Mouse (Mus musculus): ENCODE measurements around the gene Ces4a. TPM values are rescaled to one million over a fixed set of nuclear protein-coding genes. Genes with fewer than 3 reads are reported as not detected.
A peak's percentile ranks its signal among the peaks of the same experiment; 100 is the strongest.

Gene Ces4a
- polyA plus RNA-seq, 1 experiment = not detected

- H3K27ac ChIP-seq (ENCODE audit: insufficient read depth, low read depth, low read length) = no peak overlapping the region
- WGBS = 32% methylated on average over 3 of the region's 3 CpGs
Measured at GRCm38 (mm10) chr8:105104220-105104619, 27.4 kb upstream of the Ces4a start.

GRCm38 (mm10) chr8:105129864-105130263, 1.7 kb upstream of the Ces4a start:
- Histone ChIP-seq H3K4me1 (ENCODE audit: control insufficient read depth, insufficient read depth, insufficient read length, low read length) (no peaks in the 10 kb centered on the region), H3K27ac (ENCODE audit: insufficient read depth, low read depth, low read length) (no peak overlapping the region), H3K4me3 (ENCODE audit: low read depth, low read length) (no peak overlapping the region), H3K27me3 (ENCODE audit: control insufficient read depth, insufficient read depth, low read length) (no peaks in the 10 kb centered on the region), H3K36me3 (ENCODE audit: control insufficient read depth, insufficient read depth, low read length) (no peaks in the 10 kb centered on the region)
- TF ChIP-seq CTCF (IDR thresholded peaks at IDR 0.05; ENCODE audit: extremely low read depth, insufficient read length, insufficient replicate concordance, low read depth, low read length) (no peak), POLR2A (IDR thresholded peaks at IDR 0.05; ENCODE audit: low read depth, low read length) (no peak)
- 78% methylated on average over 9 of the region's 9 CpGs for WGBS

More at GRCm38 (mm10) chr8:105104220-105104619, 27.4 kb upstream of the Ces4a start:
- H3K36me3 ChIP-seq (ENCODE audit: control insufficient read depth, insufficient read depth, low read length) = no peaks in the 10 kb centered on the region
- H3K27me3 ChIP-seq (ENCODE audit: control insufficient read depth, insufficient read depth, low read length) = no peaks in the 10 kb centered on the region
- no peak overlapping the region for H3K4me3 ChIP-seq (ENCODE audit: low read depth, low read length)
- peaks cover 1% of the 10 kb centered on the region; the same call in 1 of the 2 replicates for H3K4me1 ChIP-seq (ENCODE audit: control insufficient read depth, insufficient read depth, insufficient read length, low read length)
- no peak for TF ChIP-seq CTCF (IDR thresholded peaks at IDR 0.05; ENCODE audit: extremely low read depth, insufficient read length, insufficient replicate concordance, low read depth, low read length)
- no peak for TF ChIP-seq POLR2A (IDR thresholded peaks at IDR 0.05; ENCODE audit: low read depth, low read length)

GRCm38 (mm10) chr8:105138423-105138822, 6.8 kb downstream of the Ces4a start:
- 6% methylated on average over 4 of the region's 4 CpGs for WGBS
- TF ChIP-seq CTCF (IDR thresholded peaks at IDR 0.05; ENCODE audit: extremely low read depth, insufficient read length, insufficient replicate concordance, low read depth, low read length) = peak; percentile 88; the same call in 1 of the 2 replicates
- no peak for TF ChIP-seq POLR2A (IDR thresholded peaks at IDR 0.05; ENCODE audit: low read depth, low read length)

GRCm38 (mm10) chr8:105142395-105142794, 10.8 kb downstream of the Ces4a start:
- TF ChIP-seq POLR2A (IDR thresholded peaks at IDR 0.05; ENCODE audit: low read depth, low read length) (no peak), CTCF (IDR thresholded peaks at IDR 0.05; ENCODE audit: extremely low read depth, insufficient read length, insufficient replicate concordance, low read depth, low read length) (no peak)
- Histone ChIP-seq H3K27me3 (ENCODE audit: control insufficient read depth, insufficient read depth, low read length) (no peaks in the 10 kb centered on the region), H3K36me3 (ENCODE audit: control insufficient read depth, insufficient read depth, low read length) (no peaks in the 10 kb centered on the region), H3K4me3 (ENCODE audit: low read depth, low read length) (no peak overlapping the region; the same call in 1 of the 2 replicates), H3K27ac (ENCODE audit: insufficient read depth, low read depth, low read length) (no peak overlapping the region), H3K4me1 (ENCODE audit: control insufficient read depth, insufficient read depth, insufficient read length, low read length) (peaks cover 5% of the 10 kb centered on the region)
- WGBS = 33% methylated on average over 19 of the region's 19 CpGs

More at GRCm38 (mm10) chr8:105138423-105138822, 6.8 kb downstream of the Ces4a start:
- H3K27ac ChIP-seq (ENCODE audit: insufficient read depth, low read depth, low read length) = no peak overlapping the region
- no peaks in the 10 kb centered on the region for H3K27me3 ChIP-seq (ENCODE audit: control insufficient read depth, insufficient read depth, low read length)
- H3K4me3 ChIP-seq (ENCODE audit: low read depth, low read length) = no peak overlapping the region
- no peaks in the 10 kb centered on the region for H3K36me3 ChIP-seq (ENCODE audit: control insufficient read depth, insufficient read depth, low read length)
- peaks cover 5% of the 10 kb centered on the region for H3K4me1 ChIP-seq (ENCODE audit: control insufficient read depth, insufficient read depth, insufficient read length, low read length)

- H3K36me3 ChIP-seq (ENCODE audit: control insufficient read depth, insufficient read depth, low read length) = no peaks in the 10 kb centered on the region
- no peak overlapping the region for H3K4me3 ChIP-seq (ENCODE audit: low read depth, low read length)
- H3K27ac ChIP-seq (ENCODE audit: insufficient read depth, low read depth, low read length) = no peak overlapping the region
- 82% methylated on average over 4 of the region's 4 CpGs for WGBS
- no peak for TF ChIP-seq POLR2A (IDR thresholded peaks at IDR 0.05; ENCODE audit: low read depth, low read length)
- no peak for TF ChIP-seq CTCF (IDR thresholded peaks at IDR 0.05; ENCODE audit: extremely low read depth, insufficient read length, insufficient replicate concordance, low read depth, low read length)
- H3K27me3 ChIP-seq (ENCODE audit: control insufficient read depth, insufficient read depth, low read length) = no peaks in the 10 kb centered on the region; the same call in 1 of the 2 replicates
- peaks cover 4% of the 10 kb centered on the region for H3K4me1 ChIP-seq (ENCODE audit: control insufficient read depth, insufficient read depth, insufficient read length, low read length)
Measured at GRCm38 (mm10) chr8:105151654-105152053, 20.1 kb downstream of the Ces4a start.

- no peak overlapping the region for H3K27ac ChIP-seq (ENCODE audit: insufficient read depth, low read depth, low read length)
- peaks cover 4% of the 10 kb centered on the region for H3K4me1 ChIP-seq (ENCODE audit: control insufficient read depth, insufficient read depth, insufficient read length, low read length)
- no peaks in the 10 kb centered on the region for H3K36me3 ChIP-seq (ENCODE audit: control insufficient read depth, insufficient read depth, low read length)
- WGBS = 6% methylated on average over 27 of the region's 27 CpGs
- peak overlapping the region; percentile 45 for H3K4me3 ChIP-seq (ENCODE audit: low read depth, low read length)
- TF ChIP-seq POLR2A (IDR thresholded peaks at IDR 0.05; ENCODE audit: low read depth, low read length) = peak; percentile 23; the same call in 1 of the 2 replicates
- TF ChIP-seq CTCF (IDR thresholded peaks at IDR 0.05; ENCODE audit: extremely low read depth, insufficient read length, insufficient replicate concordance, low read depth, low read length) = no peak
- H3K27me3 ChIP-seq (ENCODE audit: control insufficient read depth, insufficient read depth, low read length) = no peaks in the 10 kb centered on the region; the same call in 1 of the 2 replicates
Measured at GRCm38 (mm10) chr8:105152623-105153398, 21.2 kb downstream of the Ces4a start.

GRCm38 (mm10) chr8:105154316-105154715, 22.7 kb downstream of the Ces4a start:
- Histone ChIP-seq H3K27ac (ENCODE audit: insufficient read depth, low read depth, low read length) (no peak overlapping the region), H3K4me3 (ENCODE audit: low read depth, low read length) (no peak overlapping the region), H3K36me3 (ENCODE audit: control insufficient read depth, insufficient read depth, low read length) (no peaks in the 10 kb centered on the region), H3K27me3 (ENCODE audit: control insufficient read depth, insufficient read depth, low read length) (no peaks in the 10 kb centered on the region; the same call in 1 of the 2 replicates), H3K4me1 (ENCODE audit: control insufficient read depth, insufficient read depth, insufficient read length, low read length) (peaks cover 4% of the 10 kb centered on the region)
- 90% methylated on average over 5 of the region's 5 CpGs for WGBS
- no peak for TF ChIP-seq POLR2A (IDR thresholded peaks at IDR 0.05; ENCODE audit: low read depth, low read length)
- no peak for TF ChIP-seq CTCF (IDR thresholded peaks at IDR 0.05; ENCODE audit: extremely low read depth, insufficient read length, insufficient replicate concordance, low read depth, low read length)

Measured in small intestine, adult 2 months (tissue).